Mouse (Mus musculus) urinary bladder, adult 2 months (tissue): ENCODE measurements around the gene Crybb2. TPM values are rescaled to one million over a fixed set of nuclear protein-coding genes. Genes with fewer than 3 reads are reported as not detected.
"Not testable (repeated sequence)": the region's sequence is repeated elsewhere in the genome, so short reads cannot be mapped to it uniquely, and the experiment has no call there.

Experiments used
- DNase-seq: peaks from one replicate; pipeline ENCODE4 v3.0.0; 2022; ENCODE audit warnings: low spot score
- polyA plus RNA-seq: library from polyadenylated mRNA; depleted of rRNA; stranded (reverse); fragments of >200 nt; gene quantifications from 2 replicates; pipeline ENCODE4 v1.2.3, GENCODE M21; 2012; rRNA removed

Gene Crybb2
- not detected in 2 replicates for polyA plus RNA-seq

DNA sequence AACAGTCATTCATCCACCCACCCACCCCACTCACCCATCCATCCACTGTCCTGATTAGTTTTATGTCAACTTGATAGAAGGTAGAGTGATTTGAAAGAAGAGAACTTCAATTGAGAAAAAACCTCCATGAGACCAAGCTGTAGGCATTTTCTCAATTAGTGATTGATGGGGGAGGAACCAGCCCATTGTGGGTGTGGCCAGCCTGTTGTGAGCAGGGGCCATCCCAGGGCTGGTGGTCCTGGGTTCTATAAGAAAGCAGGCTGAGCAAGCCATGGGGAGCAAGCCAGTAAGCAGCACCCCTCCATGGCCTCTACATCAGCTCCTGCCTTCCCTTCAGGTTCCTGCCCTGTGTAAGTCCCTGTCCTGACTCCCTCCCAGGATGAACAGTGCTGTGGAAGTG is at the start of gene Crybb2:
Crybb2 (minus strand) TSS at position 101 of the 400 bp plus-strand sequence.
- no peak for DNase-seq

DNA sequence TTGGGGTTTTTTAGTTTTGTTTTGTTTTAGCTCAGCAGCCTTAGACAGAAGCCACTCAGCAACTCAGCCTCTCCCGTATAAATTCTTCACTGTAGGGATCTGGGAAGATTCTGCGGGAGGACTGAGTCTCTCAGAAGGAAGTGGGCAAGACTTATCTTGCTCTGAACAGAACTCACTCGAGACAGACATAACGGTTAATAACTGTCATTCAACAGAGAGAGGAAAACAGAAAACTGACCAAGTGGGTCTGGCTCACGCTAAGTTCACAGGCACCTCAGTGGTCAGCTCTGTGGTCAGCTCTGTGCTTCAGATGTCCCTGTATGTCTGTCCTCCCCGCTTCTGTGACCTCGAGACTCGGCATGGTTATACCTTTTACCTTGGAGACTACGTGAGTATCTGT is 49.4 kb upstream of the Crybb2 start:
- DNase-seq: no peak

GRCm38 (mm10) chr5:113118695-113119094 is 48.8 kb upstream of the Crybb2 start:
- no peak for DNase-seq

DNA sequence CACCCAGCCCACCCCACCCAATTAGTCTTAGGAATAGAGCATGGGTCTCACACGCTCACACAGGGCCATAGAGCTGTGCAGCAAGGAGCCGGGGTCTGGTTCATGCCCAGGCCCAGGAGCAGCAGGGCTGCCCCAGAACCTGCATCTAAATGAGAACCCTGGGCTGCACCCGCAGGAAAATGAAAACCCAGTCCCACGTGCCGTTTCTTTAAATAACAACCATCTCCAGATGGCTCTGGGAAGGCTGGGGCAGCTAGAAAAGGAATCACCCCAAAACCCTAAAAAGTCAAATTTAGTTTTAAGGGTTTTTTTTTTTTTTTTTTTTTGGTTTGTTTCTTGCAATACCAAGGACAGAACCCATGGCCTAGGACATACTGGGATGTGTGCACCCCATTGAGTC is 47.4 kb upstream of the Crybb2 start:
- DNase-seq: no peak

DNA sequence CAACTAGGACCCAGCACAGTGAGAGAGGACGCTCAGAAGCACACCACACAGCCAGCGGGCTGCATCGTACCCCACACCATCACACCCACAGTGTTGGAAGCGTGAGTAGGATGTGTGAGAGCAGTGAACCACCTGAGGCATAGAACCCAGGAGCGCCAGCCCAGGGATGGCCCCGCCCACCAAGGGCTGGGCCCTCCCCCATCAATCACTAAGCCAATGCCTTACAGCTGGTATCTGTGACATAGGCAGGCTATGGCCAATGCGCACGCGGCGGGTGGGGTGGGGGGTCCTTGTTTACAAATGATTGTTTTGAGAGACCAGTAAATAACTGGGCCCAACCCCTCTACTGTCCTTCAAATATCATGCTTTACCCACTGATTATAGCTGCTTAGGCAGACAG is 46.0 kb upstream of the Crybb2 start:
- DNase-seq: no peak

- DNase-seq: no peak
Measured at GRCm38 (mm10) chr5:113114264-113115225, 44.6 kb upstream of the Crybb2 start.

- DNase-seq: no peak
Measured at GRCm38 (mm10) chr5:113113120-113113519, 43.2 kb upstream of the Crybb2 start.

DNA sequence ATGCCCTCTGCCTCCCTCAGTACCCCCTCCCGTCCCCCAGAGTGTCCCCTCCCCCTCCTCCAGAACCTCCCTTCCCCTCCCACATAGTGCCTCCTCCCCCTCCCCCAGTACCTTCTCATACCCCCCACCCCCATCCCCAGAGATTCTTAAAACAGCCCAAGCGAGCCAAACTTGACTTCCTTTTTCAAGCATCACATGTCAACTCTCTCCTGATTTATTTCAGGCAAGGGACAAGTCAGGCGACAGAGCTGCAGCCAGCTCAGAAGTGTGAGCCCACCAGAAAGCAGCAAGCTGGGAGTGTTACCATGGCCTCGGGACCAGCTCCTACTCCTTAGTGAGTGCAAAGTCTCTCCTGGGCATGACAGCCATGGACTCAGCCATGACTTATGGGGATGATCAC is 41.4 kb upstream of the Crybb2 start:
- no peak for DNase-seq

DNA sequence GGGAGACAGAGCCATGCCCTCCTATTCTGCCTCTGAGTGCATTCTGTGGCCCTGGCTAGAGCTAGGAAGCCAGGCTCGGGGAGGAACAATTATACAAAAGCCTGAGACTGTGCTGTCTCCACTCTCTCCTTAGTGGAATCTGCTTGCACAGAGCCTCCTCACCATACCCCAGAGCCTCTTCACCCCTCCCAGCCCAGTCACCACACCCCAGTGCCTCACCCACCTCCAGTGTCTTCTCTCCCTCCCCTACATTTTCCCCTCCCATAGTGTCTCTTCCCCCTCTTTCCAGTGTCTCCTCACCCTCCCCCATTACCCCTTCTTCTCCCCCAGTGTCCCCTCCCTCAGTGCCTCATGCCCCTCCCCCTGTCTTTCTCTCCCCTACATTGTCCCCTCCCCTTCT is 41.0 kb upstream of the Crybb2 start:
- no peak for DNase-seq

DNA sequence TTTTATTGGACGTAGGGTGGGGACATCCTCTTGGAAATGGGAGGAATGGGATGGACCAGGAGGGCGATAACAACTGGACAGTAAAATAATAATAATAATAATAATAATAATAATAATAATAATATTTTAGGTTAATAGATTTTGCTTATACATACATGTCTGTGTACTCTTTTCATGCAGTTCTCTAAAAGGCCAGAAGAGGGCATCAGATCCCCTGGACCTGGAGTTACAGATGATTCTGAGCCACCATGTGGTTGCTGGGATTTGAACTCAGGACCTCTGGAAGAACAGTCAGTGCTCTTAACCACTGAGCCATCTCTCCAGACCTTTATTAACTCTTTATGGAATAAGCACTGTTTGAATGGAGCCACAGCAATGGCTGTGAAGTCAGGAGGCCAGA is 39.7 kb upstream of the Crybb2 start:
- DNase-seq: not testable (repeated sequence)

DNA sequence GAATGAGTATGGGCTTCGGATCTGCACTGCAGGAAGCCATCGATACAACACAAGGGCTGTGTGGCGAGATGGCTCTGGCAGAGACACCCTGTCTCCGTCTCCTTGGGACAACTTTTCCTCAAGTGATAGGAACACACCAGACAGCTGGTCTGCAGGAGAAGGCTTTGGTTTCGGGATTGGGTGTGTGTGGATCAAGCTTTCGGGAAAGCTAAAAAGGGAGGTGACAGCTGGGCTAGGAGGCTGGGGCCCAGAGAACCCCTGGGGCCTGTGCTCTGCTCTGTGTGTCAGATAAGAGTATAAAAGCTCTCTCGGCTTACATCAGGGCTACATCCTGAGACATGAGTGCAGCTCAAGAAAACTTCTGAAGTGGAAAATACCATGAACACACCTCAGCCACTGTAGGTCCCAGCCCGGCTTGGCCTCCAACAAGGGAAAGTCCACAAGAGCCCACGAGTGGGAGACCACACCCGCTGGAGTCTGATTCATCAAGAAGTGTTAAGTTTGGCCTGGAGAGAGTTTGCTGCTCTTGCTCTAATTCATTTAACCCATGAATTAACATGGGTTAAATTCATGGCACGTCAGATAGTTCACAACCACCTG is 38.3 kb upstream of the Crybb2 start:
- DNase-seq: no peak

DNA sequence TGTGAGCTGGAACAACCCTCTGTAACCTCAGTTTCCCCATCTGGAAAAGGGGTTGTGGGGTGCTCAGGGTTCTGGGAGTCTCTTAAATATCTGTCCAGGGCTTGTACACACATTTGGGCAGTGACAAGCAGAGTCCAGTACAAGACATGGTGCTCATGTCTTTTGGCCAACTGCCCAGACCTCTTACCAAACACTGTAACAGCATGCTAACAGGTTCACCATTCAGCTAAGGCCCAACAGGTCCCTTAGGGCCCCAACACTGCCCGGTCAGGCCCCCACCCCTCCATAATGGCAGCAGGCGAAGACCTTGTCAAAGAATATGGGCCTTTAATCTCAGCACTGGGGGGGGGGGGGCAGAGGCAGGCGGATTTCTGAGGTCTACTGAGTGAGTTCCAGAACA is 37.8 kb upstream of the Crybb2 start:
- no peak for DNase-seq

DNA sequence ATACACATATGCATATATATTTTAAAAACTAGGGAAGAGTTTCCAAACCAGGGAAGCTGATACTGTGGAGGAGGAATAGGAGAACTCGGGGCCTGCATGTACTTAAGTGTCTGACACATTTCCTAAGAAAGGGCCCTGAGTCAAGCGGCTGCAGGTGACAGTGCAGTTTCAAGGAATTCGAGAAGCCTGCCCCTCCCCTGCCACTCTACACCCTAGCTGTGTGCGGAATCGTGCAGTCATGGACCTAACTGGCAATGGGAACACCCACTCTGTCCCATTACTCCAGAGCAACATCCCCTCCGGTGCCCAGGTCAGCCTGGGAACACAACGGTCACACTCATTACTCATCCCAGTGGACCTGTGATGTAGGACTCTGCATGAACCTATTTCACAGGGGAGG is 36.7 kb upstream of the Crybb2 start:
- no peak for DNase-seq

DNA sequence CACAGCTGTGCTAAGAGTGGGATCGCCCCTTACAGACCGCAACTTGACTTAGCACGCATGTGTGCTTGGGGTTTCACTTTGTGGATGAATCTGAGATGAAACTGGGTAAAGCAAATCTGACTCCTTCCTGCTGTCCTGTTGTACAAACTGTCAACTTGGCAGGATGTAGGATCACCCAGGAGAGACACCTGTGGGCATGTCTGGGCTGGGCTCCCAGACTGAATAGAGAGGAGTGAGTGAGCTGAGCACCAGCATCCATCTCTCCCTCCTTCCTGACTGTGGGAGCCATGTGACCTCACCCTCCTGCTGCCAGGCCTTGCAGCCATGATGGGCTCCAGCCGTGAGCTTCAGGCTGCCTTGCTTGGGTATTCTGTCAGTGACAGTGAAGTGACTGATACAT is 35.6 kb upstream of the Crybb2 start:
- no peak for DNase-seq

DNA sequence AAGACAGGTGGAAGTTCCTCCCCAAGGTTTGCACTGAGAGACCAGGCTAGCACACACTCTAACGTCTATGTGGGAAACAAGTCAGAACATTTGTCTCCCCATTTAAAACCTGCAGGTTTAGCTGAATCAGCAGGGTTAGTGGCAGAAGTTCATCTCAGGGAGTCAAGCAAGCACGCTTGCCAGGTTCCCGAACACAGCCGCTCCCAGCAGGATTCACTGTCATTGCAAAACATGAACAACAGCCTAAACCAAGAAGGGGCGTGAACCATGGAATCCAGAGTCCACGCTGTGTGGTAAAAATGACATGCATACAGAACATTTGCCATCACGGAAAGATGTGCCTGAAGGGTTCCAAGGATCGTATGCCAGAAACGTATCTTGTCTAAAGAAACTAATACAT is 35.1 kb upstream of the Crybb2 start:
- no peak for DNase-seq

- DNase-seq: no peak
Measured at GRCm38 (mm10) chr5:113102455-113102854, 32.5 kb upstream of the Crybb2 start.

DNA sequence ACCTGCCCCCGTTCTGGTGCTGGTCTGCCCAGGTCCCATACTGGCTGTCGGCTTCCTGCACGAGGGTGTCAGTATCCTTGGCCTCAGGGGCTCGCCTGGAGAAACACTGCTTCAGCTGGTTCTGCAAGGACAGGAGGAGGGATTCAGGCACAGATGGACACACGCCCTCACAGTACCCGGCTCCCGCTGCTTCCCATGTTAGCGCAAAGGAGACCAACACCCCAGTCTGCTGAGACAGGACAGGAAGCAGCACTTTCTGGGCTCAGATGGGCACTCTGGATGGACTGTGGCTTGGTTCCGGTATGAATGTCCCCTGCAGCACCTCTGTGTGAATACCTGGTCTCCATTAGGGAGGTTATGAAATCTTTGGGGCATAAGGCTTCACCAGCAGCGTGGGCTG is 31.5 kb upstream of the Crybb2 start:
- DNase-seq: no peak

- no peak for DNase-seq
Measured at GRCm38 (mm10) chr5:113100422-113100821, 30.5 kb upstream of the Crybb2 start.

- peak; percentile 81 for DNase-seq
Measured at GRCm38 (mm10) chr5:113099546-113099945, 29.6 kb upstream of the Crybb2 start.

GRCm38 (mm10) chr5:113097551-113097950 is 27.6 kb upstream of the Crybb2 start:
- no peak for DNase-seq

DNA sequence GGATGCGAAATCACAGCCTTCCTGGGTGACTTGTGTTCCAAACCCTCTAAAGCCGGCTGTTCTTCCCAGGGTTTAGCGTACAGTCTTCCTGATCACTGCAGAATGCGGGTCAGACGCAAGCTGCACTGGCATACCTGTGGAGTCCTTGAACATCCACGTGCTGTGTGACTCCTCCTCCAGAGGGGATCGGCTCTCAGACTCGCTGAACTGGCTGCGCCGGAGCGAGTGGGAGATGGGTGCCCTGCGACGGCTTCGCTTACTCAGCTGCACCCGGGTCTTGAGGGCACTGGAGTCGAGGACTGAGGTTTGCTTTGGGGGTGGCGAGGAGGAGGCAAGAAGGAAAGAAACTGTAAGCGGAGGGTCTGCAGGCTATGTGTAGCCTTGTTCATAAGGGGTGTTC is 25.5 kb upstream of the Crybb2 start:
- DNase-seq: no peak

GRCm38 (mm10) chr5:113092406-113092805 is 22.5 kb upstream of the Crybb2 start:
- DNase-seq: no peak

DNA sequence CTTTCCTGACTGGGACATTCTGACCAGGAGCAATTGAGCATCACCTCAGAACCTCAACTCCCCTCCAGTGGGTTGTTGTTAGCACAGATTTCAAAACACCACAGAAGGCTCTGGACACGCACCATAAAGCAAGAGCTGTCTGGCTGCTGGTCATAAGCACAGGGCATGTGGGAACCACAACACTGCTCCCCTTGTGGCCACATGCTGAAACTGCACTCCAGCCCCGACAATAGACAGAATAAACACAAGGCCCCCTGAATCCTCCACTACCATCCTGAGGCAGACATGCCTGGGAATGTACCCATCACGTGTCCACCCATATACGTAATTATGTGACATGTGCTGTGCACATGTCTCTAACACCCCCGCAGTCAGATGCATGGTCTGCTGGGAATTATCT is 21.2 kb upstream of the Crybb2 start:
- no peak for DNase-seq
